Mouse (Mus musculus) hindbrain, embryonic 13.5 days (tissue): Measurements from ENCODE around the gene Tmem104. TPM values are rescaled to one million over a fixed set of nuclear protein-coding genes. Genes with fewer than 3 reads are reported as not detected.

Experiments used
- ATAC-seq: fragments of 200-750 bp; cut with Nextera tagmentation; 2 replicates; pipeline ENCODE4 v1.8.0; 2017; ENCODE audit warnings: moderate TSS enrichment; ENCODE audit not compliant: low FRiP score
- H3K27ac ChIP-seq: fragments of 300-500 bp; sonication (generic); 2 replicates; pipeline ENCODE4 v1.5.1; 2015; ENCODE audit warnings: inconsistent platforms, mild to moderate bottlenecking, moderate library complexity
- H3K27me3 ChIP-seq: fragments of 300-500 bp; sonication (generic); 2 replicates; pipeline ENCODE4 v1.6.1; 2015; ENCODE audit warnings: mild to moderate bottlenecking, inconsistent platforms
- H3K36me3 ChIP-seq: fragments of 300-500 bp; sonication (generic); 2 replicates; pipeline ENCODE4 v1.6.1; 2015; ENCODE audit warnings: mild to moderate bottlenecking, inconsistent platforms
- H3K4me1 ChIP-seq: fragments of 300-500 bp; sonication (generic); replicated peaks from 2 replicates; pipeline ENCODE4 v1.6.1; 2015; ENCODE audit warnings: inconsistent platforms
- H3K4me2 ChIP-seq: fragments of 300-500 bp; sonication (generic); 2 replicates; pipeline ENCODE4 v1.6.1; 2015; ENCODE audit warnings: inconsistent platforms, mild to moderate bottlenecking, moderate library complexity
- H3K4me3 ChIP-seq: fragments of 300-500 bp; sonication (generic); 2 replicates; pipeline ENCODE4 v1.5.1; 2015; ENCODE audit warnings: mild to moderate bottlenecking, inconsistent platforms
- H3K9ac ChIP-seq: fragments of 300-500 bp; sonication (generic); 2 replicates; pipeline ENCODE4 v1.6.1; 2015; ENCODE audit warnings: mild to moderate bottlenecking, inconsistent platforms
- H3K9me3 ChIP-seq: fragments of 300-500 bp; sonication (generic); 2 replicates; pipeline ENCODE4 v1.6.1; 2016; ENCODE audit warnings: inconsistent platforms
- WGBS: fragments of 180-500 bp; shearing (Covaris S2); methylation state at CpG from one replicate; pipeline ENCODE4 v1.1.7; 2015; 5-methylcytosine and 5-hydroxymethylcytosine counted together
- polyA plus RNA-seq: library from polyadenylated mRNA; unstranded; fragments of >200 nt; fragmentation: Nextera tagmentation; extraction: Ambion mirVana; gene quantifications from 2 replicates; pipeline ENCODE4 v1.2.1, GENCODE M21; 2015

Tmem104 gene
- polyA plus RNA-seq, 1 experiment from 2014 or later, result 12.1 TPM

DNA sequence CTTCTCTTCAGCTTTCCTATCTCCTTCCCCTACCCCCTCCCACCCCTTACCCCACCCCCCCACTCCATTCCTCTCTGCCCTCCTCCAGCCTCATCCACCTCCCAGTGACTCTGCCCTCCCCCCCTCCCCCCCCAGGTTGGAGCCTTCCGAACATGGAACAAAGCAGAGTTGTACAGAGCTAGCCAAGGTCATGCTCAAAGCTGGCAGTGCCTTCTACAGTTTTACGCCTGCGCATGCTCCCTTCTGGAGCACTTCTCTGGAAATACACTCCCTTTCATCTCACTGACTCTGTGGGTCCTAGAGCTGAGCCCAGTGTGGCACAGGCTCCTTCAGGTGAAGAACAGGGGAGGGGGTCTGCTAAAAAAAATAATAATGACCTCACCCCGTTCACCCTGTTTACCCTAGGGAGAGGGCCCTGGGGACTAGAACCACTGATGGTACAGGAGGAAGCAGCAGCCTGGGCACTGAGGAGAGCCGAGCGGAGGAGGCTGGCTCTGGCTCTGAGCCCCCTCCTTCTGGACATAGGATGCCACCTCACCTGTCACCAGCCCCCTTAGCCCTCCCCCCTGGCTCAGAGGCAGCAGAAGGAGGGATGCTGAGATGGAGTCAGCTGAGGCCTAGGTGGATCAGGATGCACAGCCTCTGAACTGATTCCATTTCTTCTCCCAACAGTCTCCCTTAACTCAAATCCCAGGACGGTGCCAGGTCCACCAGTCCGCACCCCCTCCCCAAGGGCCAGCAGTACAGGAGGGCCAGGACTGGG is 95.6 kb downstream of the Tmem104 start:
- 83% methylated on average over 8 of the region's 8 CpGs for WGBS
- ATAC-seq, result no peak
- Histone ChIP-seq H3K27me3 (no peaks in the 10 kb centered on the region), H3K27ac (no peak overlapping the region), H3K36me3 (no peaks in the 10 kb centered on the region), H3K9me3 (no peaks in the 10 kb centered on the region), H3K4me3 (no peak overlapping the region), H3K9ac (no peak overlapping the region; the same call in 1 of the 2 replicates), H3K4me2 (no peak overlapping the region), H3K4me1 (peaks cover 16% of the 10 kb centered on the region)

DNA sequence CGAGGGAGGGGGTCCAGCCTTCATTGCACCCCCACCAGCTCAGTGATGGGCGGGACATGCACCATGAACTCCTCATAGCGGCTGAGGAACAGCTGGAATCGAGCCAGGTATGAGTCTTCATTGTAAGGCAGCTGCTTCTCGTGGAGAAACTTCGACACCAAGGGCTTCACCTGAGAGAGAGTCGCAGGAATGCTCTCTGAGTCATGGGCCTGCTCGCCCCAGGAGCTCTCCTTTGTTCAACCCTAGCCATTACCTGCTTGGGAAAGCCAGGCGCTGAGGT is 96.1 kb downstream of the Tmem104 start:
- Histone ChIP-seq H3K36me3 (no peaks in the 10 kb centered on the region), H3K4me2 (no peak overlapping the region), H3K9me3 (no peaks in the 10 kb centered on the region), H3K9ac (no peak overlapping the region; the same call in 1 of the 2 replicates), H3K27me3 (no peaks in the 10 kb centered on the region), H3K27ac (no peak overlapping the region), H3K4me3 (no peak overlapping the region), H3K4me1 (peaks cover 13% of the 10 kb centered on the region)
- ATAC-seq, result no peak
- WGBS, result 80% methylated on average over 9 of the region's 9 CpGs

DNA sequence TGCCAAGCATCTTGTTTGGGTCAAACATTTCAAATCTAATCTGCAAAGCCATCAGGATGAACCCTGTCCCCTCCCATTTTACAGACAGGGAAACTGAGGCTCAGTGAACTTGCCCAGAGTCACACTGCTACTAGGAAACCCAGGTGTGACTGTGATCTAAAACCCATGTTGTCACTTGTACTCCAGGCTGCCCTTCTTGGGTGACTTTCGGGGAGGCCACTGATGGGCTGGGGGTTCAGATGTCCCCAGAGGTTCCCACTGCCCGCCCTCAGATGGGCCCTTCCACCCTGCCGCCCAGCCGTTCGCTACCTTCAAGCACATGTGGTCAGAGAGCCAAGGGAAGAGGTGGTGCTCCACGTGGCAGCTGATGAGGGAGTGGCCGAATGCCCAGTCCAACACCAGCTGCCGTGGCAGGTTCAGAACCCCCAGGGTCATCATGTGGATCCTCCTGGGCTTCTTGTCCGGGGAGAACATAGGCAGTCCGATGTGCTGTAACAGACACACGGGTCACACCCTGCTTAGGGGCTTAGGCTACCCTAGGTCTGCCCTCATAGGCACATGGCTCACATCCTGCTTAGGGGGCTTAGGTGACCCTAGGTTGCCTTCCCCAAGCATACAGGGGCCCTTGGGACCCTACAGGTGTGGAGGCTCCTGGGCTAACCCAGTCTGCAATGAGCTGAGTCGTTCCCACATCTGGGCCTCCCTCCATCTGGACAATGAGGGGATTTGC is 96.8 kb downstream of the Tmem104 start:
- 84% methylated on average over 12 of the region's 12 CpGs for WGBS
- Histone ChIP-seq H3K27me3 (no peaks in the 10 kb centered on the region), H3K9me3 (no peaks in the 10 kb centered on the region), H3K4me1 (peaks cover 13% of the 10 kb centered on the region), H3K9ac (no peak overlapping the region), H3K4me2 (no peak overlapping the region), H3K27ac (no peak overlapping the region), H3K36me3 (no peaks in the 10 kb centered on the region), H3K4me3 (no peak overlapping the region)
- no peak for ATAC-seq

DNA sequence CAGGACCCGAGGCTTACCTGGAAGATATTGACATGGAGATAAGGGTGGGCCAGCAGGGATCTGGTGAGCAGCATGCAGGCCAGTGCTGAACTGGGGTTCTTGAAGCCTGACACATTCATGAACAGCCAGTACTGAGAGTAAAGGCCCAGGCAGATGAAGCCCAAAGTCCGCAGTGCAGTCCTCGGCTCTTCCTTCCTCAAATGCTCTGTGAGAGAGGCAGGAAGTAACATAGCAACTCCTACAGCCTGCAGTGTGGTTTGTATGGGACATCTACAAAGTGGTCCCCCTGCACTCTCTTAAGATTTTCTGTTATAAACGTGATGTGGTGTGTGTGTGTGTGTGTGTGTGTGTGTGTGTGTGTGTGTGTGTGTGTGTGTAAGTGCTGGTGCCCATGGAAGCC is 98.0 kb downstream of the Tmem104 start:
- H3K9ac ChIP-seq, result no peak overlapping the region
- WGBS, result 73% methylated on average over 4 of the region's 4 CpGs

DNA sequence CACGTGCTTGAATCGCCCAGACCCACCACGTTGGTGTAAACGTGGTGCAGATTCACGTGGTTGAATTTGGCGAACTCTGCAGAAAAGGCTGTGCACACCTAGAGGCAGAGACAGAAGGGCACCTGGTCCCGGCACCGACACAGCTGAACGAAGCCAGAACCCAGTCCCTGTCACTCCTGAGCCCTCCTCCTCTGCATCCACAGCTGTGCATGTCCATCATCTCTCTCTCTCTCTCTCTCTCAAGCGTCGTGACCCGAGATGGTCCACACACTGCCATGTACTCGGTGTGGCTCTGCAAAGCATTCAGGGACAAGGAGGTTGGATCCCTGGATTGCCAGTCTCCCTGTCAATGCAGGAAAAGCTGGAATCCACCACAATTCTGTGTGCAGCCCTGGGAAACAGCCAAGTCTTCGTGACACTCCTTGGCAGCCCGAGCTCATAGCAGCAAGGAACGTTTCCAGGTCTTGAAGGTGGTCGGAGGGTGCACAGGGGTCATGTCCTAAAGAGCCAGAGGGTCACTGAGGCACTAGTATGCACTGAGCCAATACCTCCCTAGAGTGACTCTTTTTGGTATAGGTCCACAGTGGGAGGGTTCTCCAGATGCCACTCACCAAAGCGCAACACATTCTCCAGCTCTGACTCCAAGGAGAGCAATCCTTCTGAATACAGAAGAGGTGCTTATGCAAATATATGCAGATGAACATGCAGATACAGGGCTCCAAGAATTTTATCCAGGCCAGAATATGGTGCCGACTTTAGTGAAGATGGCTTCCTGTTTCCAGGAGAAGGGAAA is 99.1 kb downstream of the Tmem104 start:
- Histone ChIP-seq H3K4me3 (no peak overlapping the region), H3K4me2 (no peak overlapping the region), H3K27ac (0 out of 2 replicates have a peak overlapping the region, but pooled peaks have one; percentile 12), H3K9ac (0 out of 2 replicates have a peak overlapping the region, but pooled peaks have one; percentile 13), H3K4me1 (peaks cover 13% of the 10 kb centered on the region), H3K36me3 (no peaks in the 10 kb centered on the region), H3K9me3 (no peaks in the 10 kb centered on the region), H3K27me3 (no peaks in the 10 kb centered on the region)
- ATAC-seq, result no peak
- WGBS, result 76% methylated on average over 19 of the region's 19 CpGs

More for the DNA sequence above, 98.0 kb downstream of the Tmem104 start:
- Histone ChIP-seq H3K9me3 (no peaks in the 10 kb centered on the region), H3K27ac (no peak overlapping the region), H3K4me3 (no peak overlapping the region), H3K36me3 (no peaks in the 10 kb centered on the region), H3K4me2 (no peak overlapping the region), H3K27me3 (no peaks in the 10 kb centered on the region), H3K4me1 (peaks cover 13% of the 10 kb centered on the region)
- no peak for ATAC-seq

DNA sequence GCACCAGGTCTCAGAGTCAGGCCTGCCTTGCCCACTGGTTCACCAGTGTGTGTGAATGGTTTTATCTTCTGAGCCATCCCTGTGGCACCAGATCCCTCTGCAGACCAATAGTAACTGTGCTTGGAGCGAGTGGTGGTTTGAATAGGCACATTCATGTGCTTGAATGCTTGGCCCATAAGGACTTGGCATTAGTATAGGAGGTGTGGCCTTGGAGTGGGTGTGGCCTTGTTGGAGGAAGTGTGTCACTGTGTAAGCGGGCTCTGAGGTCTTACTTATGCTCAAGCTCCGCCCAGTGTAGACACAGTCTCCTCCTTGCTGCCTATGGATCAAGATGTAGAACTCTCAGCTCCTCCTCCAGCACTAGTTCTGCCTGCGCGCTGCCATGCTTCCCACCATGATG is 100.1 kb downstream of the Tmem104 start:
- H3K9me3 ChIP-seq, result no peaks in the 10 kb centered on the region
- ATAC-seq, result no peak
- WGBS, result 83% methylated on average over 5 of the region's 5 CpGs
- H3K4me3 ChIP-seq, result no peak overlapping the region
- no peak overlapping the region for H3K9ac ChIP-seq
- H3K27me3 ChIP-seq, result no peaks in the 10 kb centered on the region
- no peak overlapping the region for H3K4me2 ChIP-seq
- H3K27ac ChIP-seq, result no peak overlapping the region
- no peaks in the 10 kb centered on the region for H3K36me3 ChIP-seq
- H3K4me1 ChIP-seq, result peaks cover 13% of the 10 kb centered on the region

DNA sequence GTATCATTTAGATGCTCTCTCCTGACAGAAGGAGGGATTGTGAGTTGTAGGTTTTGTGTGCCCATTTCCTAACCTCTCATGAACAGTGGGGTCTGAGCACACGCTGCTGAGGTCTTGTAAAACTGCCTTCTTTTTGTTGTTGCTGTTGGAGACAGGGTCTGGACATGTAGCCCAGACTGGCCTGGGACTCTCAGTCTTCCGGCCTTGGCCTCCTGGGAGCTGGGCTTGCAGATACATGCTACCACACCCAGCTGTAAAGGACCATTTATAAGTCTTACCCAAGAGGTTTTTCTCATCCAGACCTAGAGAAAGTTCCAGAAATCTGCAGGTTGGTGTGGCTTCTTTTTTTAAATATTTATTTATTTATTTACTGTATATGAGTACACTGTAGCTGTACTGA is 101.0 kb downstream of the Tmem104 start:
- H3K9me3 ChIP-seq, result no peaks in the 10 kb centered on the region
- no peak overlapping the region for H3K9ac ChIP-seq
- H3K4me3 ChIP-seq, result no peak overlapping the region
- ATAC-seq, result no peak
- no peak overlapping the region for H3K27ac ChIP-seq
- peaks cover 13% of the 10 kb centered on the region for H3K4me1 ChIP-seq
- WGBS, result 85% methylated on average over 2 of the region's 2 CpGs
- no peaks in the 10 kb centered on the region for H3K36me3 ChIP-seq
- H3K27me3 ChIP-seq, result no peaks in the 10 kb centered on the region
- H3K4me2 ChIP-seq, result no peak overlapping the region

DNA sequence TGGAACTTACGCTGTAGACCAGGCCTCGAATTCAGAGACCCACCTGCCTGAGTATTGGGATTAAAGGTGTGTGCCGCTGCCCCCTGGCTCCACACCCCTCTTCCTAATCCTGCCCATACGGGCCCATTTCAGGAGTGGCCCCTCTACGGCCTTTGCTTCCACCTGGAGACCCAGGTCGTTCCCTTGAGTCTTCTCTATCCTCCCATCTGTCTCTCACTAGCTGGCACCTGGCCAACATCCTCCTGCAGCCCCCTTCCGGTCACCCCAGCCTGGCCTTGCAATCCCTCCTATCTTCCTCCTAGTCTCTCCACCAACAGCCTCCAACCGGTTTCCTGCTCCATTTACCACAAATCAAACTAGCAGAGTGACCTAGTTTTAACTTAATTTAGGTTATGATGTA is 102.6 kb downstream of the Tmem104 start:
- Histone ChIP-seq H3K4me1 (peaks cover 13% of the 10 kb centered on the region), H3K9me3 (no peaks in the 10 kb centered on the region), H3K4me2 (no peak overlapping the region), H3K36me3 (no peaks in the 10 kb centered on the region), H3K27me3 (no peaks in the 10 kb centered on the region), H3K27ac (no peak overlapping the region), H3K9ac (no peak overlapping the region), H3K4me3 (no peak overlapping the region)
- no peak for ATAC-seq
- WGBS, result 87% methylated on average over 8 of the region's 8 CpGs

DNA sequence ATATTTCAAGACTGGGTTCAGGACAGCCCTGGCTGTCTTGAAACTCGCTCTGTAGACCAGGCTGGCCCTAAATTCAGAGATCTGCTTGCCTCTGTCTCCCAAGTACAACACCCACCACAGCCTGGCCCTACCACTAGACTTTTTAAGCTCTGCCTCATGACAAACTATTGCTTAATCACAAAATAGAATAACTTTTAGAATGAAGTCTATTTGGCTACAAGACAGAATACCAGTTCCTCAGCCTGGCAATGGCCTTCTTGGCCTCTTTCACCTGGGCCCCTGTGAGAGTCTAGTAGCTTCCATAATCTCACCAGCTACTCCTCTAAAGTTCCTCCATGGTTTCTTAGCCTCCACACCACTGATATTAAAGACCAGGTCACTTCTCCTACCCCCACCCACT is 103.0 kb downstream of the Tmem104 start:
- H3K36me3 ChIP-seq, result no peaks in the 10 kb centered on the region
- peaks cover 13% of the 10 kb centered on the region for H3K4me1 ChIP-seq
- no peak overlapping the region for H3K27ac ChIP-seq
- no peak for ATAC-seq
- no peak overlapping the region for H3K4me2 ChIP-seq
- no peaks in the 10 kb centered on the region for H3K9me3 ChIP-seq
- 0 out of 2 replicates have a peak, but pooled peaks cover 3% of the 10 kb centered on the region for H3K27me3 ChIP-seq
- no peak overlapping the region for H3K4me3 ChIP-seq
- 95% methylated on average over 1 of the region's 1 CpGs for WGBS
- no peak overlapping the region for H3K9ac ChIP-seq

DNA sequence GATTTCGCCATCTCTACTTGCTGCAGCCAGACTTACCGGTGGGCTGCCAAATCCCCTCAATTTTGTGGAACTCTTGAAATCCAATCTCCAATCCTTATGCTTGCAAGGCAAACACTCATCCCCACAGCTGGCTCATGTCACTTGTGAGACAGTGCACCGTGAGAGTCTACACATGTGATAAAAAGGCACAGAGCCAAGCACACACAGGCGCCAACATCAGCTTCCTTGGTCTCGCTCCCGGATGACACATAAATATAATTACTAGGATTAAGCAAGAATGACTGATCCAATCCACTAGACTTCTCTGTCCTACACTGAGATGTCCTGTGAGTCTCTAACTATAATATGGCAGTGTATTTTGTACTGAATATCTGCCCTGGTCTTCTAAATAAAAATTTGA is 103.6 kb downstream of the Tmem104 start:
- Histone ChIP-seq H3K9ac (no peak overlapping the region), H3K9me3 (no peaks in the 10 kb centered on the region), H3K4me1 (peaks cover 13% of the 10 kb centered on the region), H3K4me3 (no peak overlapping the region), H3K27me3 (0 out of 2 replicates have a peak, but pooled peaks cover 9% of the 10 kb centered on the region), H3K4me2 (no peak overlapping the region), H3K27ac (no peak overlapping the region), H3K36me3 (no peaks in the 10 kb centered on the region)
- WGBS, result 88% methylated on average over 6 of the region's 6 CpGs
- ATAC-seq, result no peak

DNA sequence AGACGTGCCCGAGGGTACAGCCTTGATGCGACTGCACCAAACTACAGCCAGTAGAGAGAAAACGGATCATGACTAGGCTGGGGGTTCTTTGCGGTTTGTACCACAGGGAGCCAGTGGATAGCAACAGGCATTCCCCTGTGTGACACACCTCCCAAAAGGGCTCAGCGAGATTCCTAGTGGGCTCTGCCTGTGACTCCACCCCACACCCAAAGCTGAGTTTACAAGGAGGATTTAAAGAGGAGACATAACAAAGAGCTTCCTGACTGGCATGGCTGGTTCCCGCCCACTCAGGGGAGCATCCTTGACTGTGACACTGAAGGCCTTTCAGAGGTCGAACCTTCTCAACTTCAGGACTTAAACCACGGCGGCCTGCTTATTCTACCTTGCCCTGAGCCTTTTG is 104.2 kb downstream of the Tmem104 start:
- H3K9me3 ChIP-seq, result no peaks in the 10 kb centered on the region
- H3K4me1 ChIP-seq, result peaks cover 11% of the 10 kb centered on the region
- H3K4me3 ChIP-seq, result no peak overlapping the region
- H3K4me2 ChIP-seq, result no peak overlapping the region
- no peaks in the 10 kb centered on the region for H3K36me3 ChIP-seq
- H3K27me3 ChIP-seq, result peaks cover 13% of the 10 kb centered on the region
- H3K9ac ChIP-seq, result no peak overlapping the region
- no peak for ATAC-seq
- no peak overlapping the region for H3K27ac ChIP-seq
- 82% methylated on average over 10 of the region's 10 CpGs for WGBS

DNA sequence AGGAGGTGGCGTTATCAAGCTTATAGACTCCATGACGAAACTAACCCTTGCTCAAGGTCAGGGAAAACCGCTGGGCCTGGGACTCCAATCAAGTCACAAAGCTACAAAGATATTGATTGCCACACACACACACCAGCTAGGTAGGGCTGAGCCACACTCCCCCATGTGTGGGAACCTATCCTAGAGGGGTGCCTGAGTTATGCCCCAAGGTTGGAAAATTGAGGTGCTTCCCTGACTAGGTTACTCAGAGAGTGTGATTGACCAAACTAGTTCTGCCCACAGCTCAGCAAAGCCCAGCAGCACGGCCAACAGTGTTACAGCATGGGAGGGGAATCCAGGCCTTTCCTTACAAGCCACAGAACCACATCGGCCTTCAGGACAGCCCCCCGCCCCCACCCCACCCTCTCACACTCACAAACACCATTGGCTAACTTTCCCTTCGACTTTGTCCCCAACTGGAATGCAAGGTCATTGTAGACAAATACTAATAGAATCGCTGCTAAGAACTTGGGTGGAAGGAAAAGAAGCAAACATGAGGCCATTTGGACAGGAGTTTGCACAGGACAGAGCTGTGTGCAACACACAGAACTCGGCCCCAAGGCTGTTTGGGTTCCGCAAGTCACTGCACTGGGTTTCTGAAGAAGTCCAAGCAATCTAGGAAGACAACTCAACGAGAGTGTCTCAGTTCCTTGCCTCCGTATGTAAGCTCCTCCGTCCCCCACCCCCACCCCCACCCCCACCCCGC is 105.5 kb downstream of the Tmem104 start:
- H3K4me3 ChIP-seq, result no peak overlapping the region
- ATAC-seq, result no peak
- peaks cover 14% of the 10 kb centered on the region for H3K4me1 ChIP-seq
- 70% methylated on average over 14 of the region's 14 CpGs for WGBS
- H3K9me3 ChIP-seq, result no peaks in the 10 kb centered on the region
- H3K4me2 ChIP-seq, result no peak overlapping the region
- H3K27ac ChIP-seq, result no peak overlapping the region
- H3K9ac ChIP-seq, result no peak overlapping the region
- H3K36me3 ChIP-seq, result no peaks in the 10 kb centered on the region
- H3K27me3 ChIP-seq, result peaks cover 23% of the 10 kb centered on the region
